Mouse (Mus musculus): ENCODE measurements around the gene Sp1. TPM values are rescaled to one million over a fixed set of nuclear protein-coding genes. Genes with fewer than 3 reads are reported as not detected.
A peak's percentile ranks its signal among the peaks of the same experiment; 100 is the strongest.

Sp1 gene
- 13.4 TPM for polyA plus RNA-seq (2012; fragmentation: generic; extraction: Trizol)
- long read RNA-seq, experiment 1, partial matches to known transcripts = 0 of 3 reads
- long read RNA-seq, experiment 1, other reads (novel, unspliced or antisense) = 3 of 3 reads
- long read RNA-seq, experiment 2, full-length matches to known transcripts = 3 of 14 reads
- long read RNA-seq, experiment 2, partial matches to known transcripts = 2 of 14 reads
- long read RNA-seq, experiment 2, other reads (novel, unspliced or antisense) = 9 of 14 reads

GRCm38 (mm10) chr15:102405489-102406195, at the start of gene Sp1:
Gene Sp1, plus strand, starts transcription at chr15:102406143.
- peaks cover 33% of the 10 kb centered on the region for H3K36me3 ChIP-seq (ENCODE audit: control insufficient read depth, insufficient read depth)
- TF ChIP-seq CEBPB (IDR thresholded peaks at IDR 0.05; ENCODE audit: low read depth) (no peak), MAX (IDR thresholded peaks at IDR 0.05) (peak; percentile 95), FOSL1 (IDR thresholded peaks at IDR 0.05; ENCODE audit: insufficient read depth, low read length, poor library complexity, severe bottlenecking) (no peak), MYOG (IDR thresholded peaks at IDR 0.05; ENCODE audit: control insufficient read depth, extremely low read depth, insufficient read length) (no peak), CTCF (IDR thresholded peaks at IDR 0.05; ENCODE audit: control insufficient read depth, insufficient read depth, insufficient read length) (no peak), USF1 (IDR thresholded peaks at IDR 0.05; ENCODE audit: low read depth) (no peak), MYOD1 (IDR thresholded peaks at IDR 0.05; ENCODE audit: control insufficient read depth, insufficient read length, low read depth) (no peak)
- peaks cover 35% of the 10 kb centered on the region for H3K79me3 ChIP-seq (ENCODE audit: low read depth)
- H3ac ChIP-seq (ENCODE audit: control insufficient read depth, insufficient read length, low read depth) = peak within 1 kb of the TSS; percentile 72
- peaks cover 38% of the 10 kb centered on the region for H3K79me2 ChIP-seq (ENCODE audit: control insufficient read depth, insufficient read depth)
- H3K4me3 ChIP-seq (ENCODE audit: insufficient read depth, poor library complexity, severe bottlenecking) = peak within 1 kb of the TSS; percentile 50
- H3K27me3 ChIP-seq (ENCODE audit: control insufficient read depth, insufficient read depth, insufficient read length) = no peaks in the 10 kb centered on the region

GRCm38 (mm10) chr15:102356501-102357325, 49.2 kb upstream of the Sp1 start:
- TF ChIP-seq MYOG (IDR thresholded peaks at IDR 0.05; ENCODE audit: control insufficient read depth, extremely low read depth, insufficient read length) (no peak), USF1 (IDR thresholded peaks at IDR 0.05; ENCODE audit: low read depth) (no peak), MAX (IDR thresholded peaks at IDR 0.05) (no peak), CEBPB (IDR thresholded peaks at IDR 0.05; ENCODE audit: low read depth) (no peak), MYOD1 (IDR thresholded peaks at IDR 0.05; ENCODE audit: control insufficient read depth, insufficient read length, low read depth) (no peak)
- no peaks in the 10 kb centered on the region for H3K79me3 ChIP-seq (ENCODE audit: low read depth)
- no peak overlapping the region for H3ac ChIP-seq (ENCODE audit: control insufficient read depth, insufficient read length, low read depth)
- no peaks in the 10 kb centered on the region for H3K36me3 ChIP-seq (ENCODE audit: control insufficient read depth, insufficient read depth)
- H3K4me3 ChIP-seq (ENCODE audit: insufficient read depth, poor library complexity, severe bottlenecking) = no peak overlapping the region
- H3K27me3 ChIP-seq (ENCODE audit: control insufficient read depth, insufficient read depth, insufficient read length) = no peaks in the 10 kb centered on the region
- H3K79me2 ChIP-seq (ENCODE audit: control insufficient read depth, insufficient read depth) = no peaks in the 10 kb centered on the region

GRCm38 (mm10) chr15:102358126-102358525, 47.8 kb upstream of the Sp1 start:
- TF ChIP-seq MAX (IDR thresholded peaks at IDR 0.05) (no peak), USF1 (IDR thresholded peaks at IDR 0.05; ENCODE audit: low read depth) (no peak), MYOG (IDR thresholded peaks at IDR 0.05; ENCODE audit: control insufficient read depth, extremely low read depth, insufficient read length) (no peak), CEBPB (IDR thresholded peaks at IDR 0.05; ENCODE audit: low read depth) (no peak), MYOD1 (IDR thresholded peaks at IDR 0.05; ENCODE audit: control insufficient read depth, insufficient read length, low read depth) (no peak), FOSL1 (IDR thresholded peaks at IDR 0.05; ENCODE audit: insufficient read depth, low read length, poor library complexity, severe bottlenecking) (no peak), CTCF (IDR thresholded peaks at IDR 0.05; ENCODE audit: control insufficient read depth, insufficient read depth, insufficient read length) (no peak)
- H3K79me3 ChIP-seq (ENCODE audit: low read depth) = no peaks in the 10 kb centered on the region
- no peaks in the 10 kb centered on the region for H3K79me2 ChIP-seq (ENCODE audit: control insufficient read depth, insufficient read depth)
- H3K36me3 ChIP-seq (ENCODE audit: control insufficient read depth, insufficient read depth) = no peaks in the 10 kb centered on the region
- no peaks in the 10 kb centered on the region for H3K27me3 ChIP-seq (ENCODE audit: control insufficient read depth, insufficient read depth, insufficient read length)
- no peak overlapping the region for H3ac ChIP-seq (ENCODE audit: control insufficient read depth, insufficient read length, low read depth)
- no peak overlapping the region for H3K4me3 ChIP-seq (ENCODE audit: insufficient read depth, poor library complexity, severe bottlenecking)

GRCm38 (mm10) chr15:102358834-102359233, 47.1 kb upstream of the Sp1 start:
- Histone ChIP-seq H3K27me3 (ENCODE audit: control insufficient read depth, insufficient read depth, insufficient read length) (no peaks in the 10 kb centered on the region), H3K36me3 (ENCODE audit: control insufficient read depth, insufficient read depth) (no peaks in the 10 kb centered on the region), H3K79me2 (ENCODE audit: control insufficient read depth, insufficient read depth) (no peaks in the 10 kb centered on the region), H3ac (ENCODE audit: control insufficient read depth, insufficient read length, low read depth) (no peak overlapping the region), H3K4me3 (ENCODE audit: insufficient read depth, poor library complexity, severe bottlenecking) (no peak overlapping the region), H3K79me3 (ENCODE audit: low read depth) (no peaks in the 10 kb centered on the region)
- TF ChIP-seq MYOD1 (IDR thresholded peaks at IDR 0.05; ENCODE audit: control insufficient read depth, insufficient read length, low read depth) (no peak), CTCF (IDR thresholded peaks at IDR 0.05; ENCODE audit: control insufficient read depth, insufficient read depth, insufficient read length) (no peak), FOSL1 (IDR thresholded peaks at IDR 0.05; ENCODE audit: insufficient read depth, low read length, poor library complexity, severe bottlenecking) (no peak), USF1 (IDR thresholded peaks at IDR 0.05; ENCODE audit: low read depth) (no peak), CEBPB (IDR thresholded peaks at IDR 0.05; ENCODE audit: low read depth) (no peak), MYOG (IDR thresholded peaks at IDR 0.05; ENCODE audit: control insufficient read depth, extremely low read depth, insufficient read length) (no peak), MAX (IDR thresholded peaks at IDR 0.05) (no peak)

GRCm38 (mm10) chr15:102362648-102363047, 43.3 kb upstream of the Sp1 start:
- Histone ChIP-seq H3K79me3 (ENCODE audit: low read depth) (no peaks in the 10 kb centered on the region), H3K79me2 (ENCODE audit: control insufficient read depth, insufficient read depth) (no peaks in the 10 kb centered on the region), H3K27me3 (ENCODE audit: control insufficient read depth, insufficient read depth, insufficient read length) (no peaks in the 10 kb centered on the region), H3K36me3 (ENCODE audit: control insufficient read depth, insufficient read depth) (no peaks in the 10 kb centered on the region), H3K4me3 (ENCODE audit: insufficient read depth, poor library complexity, severe bottlenecking) (no peak overlapping the region), H3ac (ENCODE audit: control insufficient read depth, insufficient read length, low read depth) (no peak overlapping the region)
- no peak for TF ChIP-seq FOSL1 (IDR thresholded peaks at IDR 0.05; ENCODE audit: insufficient read depth, low read length, poor library complexity, severe bottlenecking)
- no peak for TF ChIP-seq USF1 (IDR thresholded peaks at IDR 0.05; ENCODE audit: low read depth)
- TF ChIP-seq MAX (IDR thresholded peaks at IDR 0.05) = no peak
- no peak for TF ChIP-seq MYOD1 (IDR thresholded peaks at IDR 0.05; ENCODE audit: control insufficient read depth, insufficient read length, low read depth)
- TF ChIP-seq CEBPB (IDR thresholded peaks at IDR 0.05; ENCODE audit: low read depth) = no peak
- TF ChIP-seq CTCF (IDR thresholded peaks at IDR 0.05; ENCODE audit: control insufficient read depth, insufficient read depth, insufficient read length) = no peak
- no peak for TF ChIP-seq MYOG (IDR thresholded peaks at IDR 0.05; ENCODE audit: control insufficient read depth, extremely low read depth, insufficient read length)
